Mouse (Mus musculus): Measurements from ENCODE around the gene Wdpcp.
"Not testable (repeated sequence)": the region's sequence is repeated elsewhere in the genome, so short reads cannot be mapped to it uniquely, and the experiment has no call there.

Gene Wdpcp

GRCm38 (mm10) chr11:21571700-21572381 lies at the start of gene Wdpcp, which contains the start of gene Mdh1:
Gene Wdpcp (plus strand): TSS chr11:21572235.
Gene Mdh1 (minus strand): TSS chr11:21572367.
- peak; percentile 98 for DNase-seq (ENCODE audit: low read depth, low spot score)

- no peak for DNase-seq (ENCODE audit: low read depth, low spot score)
These were observed 43.2 kb upstream of the Wdpcp start for GRCm38 (mm10) chr11:21528676-21529394.

GRCm38 (mm10) chr11:21530856-21531255 lies 41.2 kb upstream of the Wdpcp start:
- DNase-seq (ENCODE audit: low read depth, low spot score) = not testable (repeated sequence)

GRCm38 (mm10) chr11:21540072-21540471 lies 32.0 kb upstream of the Wdpcp start:
- no peak for DNase-seq (ENCODE audit: low read depth, low spot score)

DNA sequence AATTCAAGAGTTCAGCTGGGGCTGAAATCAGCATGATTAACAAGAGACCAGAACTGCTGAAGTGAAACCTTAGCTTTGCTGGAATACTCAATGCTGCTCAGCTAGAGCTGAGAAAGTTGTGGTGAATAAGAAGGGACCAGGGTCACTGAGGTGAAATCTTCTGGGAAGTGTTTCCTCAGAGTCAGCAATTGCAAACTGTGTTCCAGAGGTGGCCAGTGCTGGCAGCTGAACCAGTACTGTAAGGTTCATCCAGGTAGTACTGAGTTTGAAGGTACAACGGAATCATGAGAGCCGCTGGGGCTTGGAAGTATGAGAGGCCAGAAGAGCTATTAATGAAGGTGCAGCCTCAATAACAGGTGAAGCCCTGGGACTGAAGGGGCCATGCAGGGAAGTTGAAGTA lies 31.4 kb upstream of the Wdpcp start:
- DNase-seq (ENCODE audit: low read depth, low spot score) = no peak

GRCm38 (mm10) chr11:21542731-21543130 lies 29.3 kb upstream of the Wdpcp start:
- DNase-seq (ENCODE audit: low read depth, low spot score) = no peak

GRCm38 (mm10) chr11:21545021-21545420 lies 27.0 kb upstream of the Wdpcp start:
- DNase-seq (ENCODE audit: low read depth, low spot score) = no peak

DNA sequence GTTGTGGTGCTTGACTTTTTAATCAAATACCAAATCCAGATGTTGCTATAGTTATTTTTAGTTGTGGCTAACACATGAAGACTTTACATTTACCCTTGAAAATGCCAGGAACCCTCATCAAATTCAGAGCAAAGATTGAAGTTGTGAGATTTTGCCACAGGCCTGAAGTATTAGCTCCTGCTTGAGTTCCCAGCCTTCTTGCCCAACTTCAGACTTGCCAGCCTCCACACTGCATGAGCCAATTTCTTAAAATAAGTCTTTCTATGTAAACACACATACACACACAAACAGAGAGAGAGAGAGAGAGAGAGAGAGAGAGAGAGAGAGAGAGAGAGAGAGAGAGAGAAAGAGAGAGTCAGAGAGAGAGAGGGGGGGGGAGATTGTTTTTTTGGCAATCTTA lies 26.1 kb upstream of the Wdpcp start:
- DNase-seq (ENCODE audit: low read depth, low spot score) = no peak

- DNase-seq (ENCODE audit: low read depth, low spot score) = no peak
These were observed 25.4 kb upstream of the Wdpcp start for GRCm38 (mm10) chr11:21546671-21547070.

GRCm38 (mm10) chr11:21547518-21547917 lies 24.5 kb upstream of the Wdpcp start:
- no peak for DNase-seq (ENCODE audit: low read depth, low spot score)

- DNase-seq (ENCODE audit: low read depth, low spot score) = peak; percentile 61
These were observed 23.0 kb upstream of the Wdpcp start for GRCm38 (mm10) chr11:21549052-21549451.

- peak; percentile 53 for DNase-seq (ENCODE audit: low read depth, low spot score)
These were observed 22.3 kb upstream of the Wdpcp start for GRCm38 (mm10) chr11:21549754-21550153.

DNA sequence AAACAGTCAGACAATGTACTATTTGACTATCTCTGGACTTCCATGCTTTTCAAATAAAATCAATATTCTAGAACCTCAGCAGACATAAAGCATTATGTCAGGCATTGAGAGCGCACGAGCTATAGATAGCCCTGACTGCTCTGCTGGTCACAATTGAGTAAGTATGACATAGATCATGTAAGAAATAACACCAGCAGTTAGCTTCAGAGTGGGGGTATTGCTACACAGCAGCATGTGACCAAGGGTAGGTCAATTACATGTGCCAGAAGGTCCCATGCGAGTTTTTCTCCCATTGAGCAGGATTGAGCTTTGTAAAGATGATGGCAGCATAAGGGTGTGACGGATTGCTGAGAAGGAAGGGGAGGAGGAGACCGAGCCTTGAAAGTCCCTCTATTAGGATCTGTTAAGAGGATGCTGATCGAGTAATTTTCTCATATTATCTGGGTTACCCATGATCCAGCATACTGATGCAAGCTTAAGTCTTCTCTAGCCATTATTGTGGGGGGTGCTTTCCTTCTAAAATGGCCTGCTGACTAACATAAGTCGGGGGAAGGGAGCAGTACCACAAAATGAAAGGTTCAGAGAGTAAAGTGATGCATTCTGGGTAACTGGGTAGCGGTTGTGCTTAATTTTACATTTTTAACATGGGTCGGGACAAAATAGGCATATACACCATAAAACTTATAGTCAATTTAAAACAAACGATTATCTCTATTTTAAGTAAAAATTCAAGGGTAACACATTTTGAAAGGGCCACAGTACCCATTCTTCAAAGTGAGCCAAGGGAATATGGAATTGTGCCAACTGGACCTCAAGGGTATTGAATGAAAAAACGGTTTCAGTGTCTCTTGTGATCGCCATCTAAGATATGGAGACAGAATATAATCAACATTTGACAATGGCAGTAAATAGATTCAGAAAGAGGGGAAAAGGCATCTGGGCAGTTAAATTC lies 21.5 kb upstream of the Wdpcp start:
- DNase-seq (ENCODE audit: low read depth, low spot score) = no peak

DNA sequence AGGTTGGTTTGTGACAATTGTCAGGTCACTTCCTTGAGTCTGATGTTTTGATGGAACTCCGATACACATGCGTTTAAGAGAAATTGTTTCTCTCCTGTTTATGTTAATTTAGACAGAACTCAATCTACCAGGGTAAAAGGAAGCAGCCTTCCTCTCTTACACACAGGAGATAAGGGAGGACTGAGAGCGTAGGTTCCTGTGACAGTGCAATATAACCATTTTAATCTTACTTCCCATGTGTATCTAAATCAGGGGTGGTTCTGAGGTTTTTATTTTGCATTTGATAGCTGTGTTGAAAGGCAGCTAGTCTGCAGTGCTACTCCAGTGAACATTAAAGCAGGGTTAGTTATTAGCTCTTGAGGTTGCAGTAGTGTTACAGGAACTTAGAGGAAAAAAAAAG lies 20.0 kb upstream of the Wdpcp start:
- no peak for DNase-seq (ENCODE audit: low read depth, low spot score)

DNA sequence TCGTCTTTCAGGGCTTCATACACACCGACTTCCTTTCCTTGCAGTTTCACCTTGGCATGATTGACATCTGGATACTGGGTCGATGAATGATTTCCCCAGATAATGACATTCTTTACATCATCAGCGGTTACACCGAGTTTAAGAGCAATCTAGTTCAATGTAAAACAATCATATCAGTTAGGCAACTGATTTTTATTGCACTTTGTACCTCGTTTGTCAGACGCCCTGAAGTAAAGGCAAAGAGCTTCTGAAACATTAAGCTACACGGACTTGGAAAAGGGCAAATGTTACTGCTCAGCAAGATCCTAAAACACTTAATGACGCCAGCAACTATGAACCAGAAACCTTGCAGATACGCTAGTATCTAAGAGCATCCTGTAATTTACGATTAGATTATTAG lies 12.3 kb upstream of the Wdpcp start:
- no peak for DNase-seq (ENCODE audit: low read depth, low spot score)

DNA sequence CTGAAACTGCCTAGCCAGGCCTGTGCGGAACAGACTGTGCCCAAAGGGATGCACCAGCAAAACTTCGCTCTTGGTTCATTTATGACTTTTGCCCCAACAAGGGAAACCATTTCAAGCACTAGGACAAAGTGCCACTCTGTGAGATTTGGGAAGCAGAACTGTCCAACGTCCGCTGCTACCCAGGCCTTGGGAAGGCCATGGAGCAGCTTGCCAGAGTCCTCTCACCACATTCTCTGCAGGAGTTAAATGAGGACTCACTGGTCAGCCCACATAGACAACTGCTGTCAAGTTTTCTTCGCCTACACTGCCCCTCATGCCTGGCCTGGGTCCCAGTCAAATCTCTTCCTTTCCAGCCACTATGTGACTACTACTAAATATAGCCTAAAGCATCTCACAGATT lies 10.7 kb upstream of the Wdpcp start:
- no peak for DNase-seq (ENCODE audit: low read depth, low spot score)

GRCm38 (mm10) chr11:21563617-21564325 lies 8.3 kb upstream of the Wdpcp start:
- DNase-seq (ENCODE audit: low read depth, low spot score) = no peak

DNA sequence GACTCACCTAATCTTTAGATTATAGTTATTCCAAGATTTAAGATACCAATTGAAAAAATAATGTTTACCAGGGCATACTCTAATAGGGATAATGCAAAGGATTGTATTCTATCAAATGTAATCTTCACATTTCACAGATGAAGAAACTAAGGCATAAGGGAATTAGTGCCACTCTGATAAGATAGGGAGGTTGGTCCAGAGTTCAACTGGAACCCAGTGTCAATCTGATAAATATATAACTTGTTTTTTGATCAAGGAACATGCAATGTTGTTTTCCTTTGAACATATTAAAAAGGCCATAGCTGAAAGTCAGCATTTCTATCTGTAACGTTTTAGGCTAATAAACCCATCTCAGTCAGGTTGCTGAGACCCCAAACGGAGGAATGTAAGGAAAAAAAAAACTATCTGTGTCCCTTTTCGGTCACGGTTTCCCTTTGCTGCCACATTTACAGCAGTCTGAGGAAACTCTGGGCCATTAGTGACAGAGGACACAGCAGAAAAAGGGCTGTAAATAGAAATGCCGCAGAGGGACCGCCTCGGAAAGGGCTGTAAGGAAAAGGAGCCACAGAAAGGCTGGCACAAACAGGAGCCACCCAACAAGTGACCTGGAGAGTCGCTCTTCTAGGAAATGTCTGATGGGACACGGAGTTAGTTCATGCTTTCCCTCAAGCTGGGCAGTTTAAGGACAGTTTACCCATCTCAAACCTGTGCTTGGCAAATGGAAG lies 7.2 kb upstream of the Wdpcp start:
- no peak for DNase-seq (ENCODE audit: low read depth, low spot score)

GRCm38 (mm10) chr11:21566934-21567333 lies 5.1 kb upstream of the Wdpcp start:
- no peak for DNase-seq (ENCODE audit: low read depth, low spot score)

- no peak for DNase-seq (ENCODE audit: low read depth, low spot score)
These were observed 4.3 kb upstream of the Wdpcp start for GRCm38 (mm10) chr11:21567733-21568132.

DNA sequence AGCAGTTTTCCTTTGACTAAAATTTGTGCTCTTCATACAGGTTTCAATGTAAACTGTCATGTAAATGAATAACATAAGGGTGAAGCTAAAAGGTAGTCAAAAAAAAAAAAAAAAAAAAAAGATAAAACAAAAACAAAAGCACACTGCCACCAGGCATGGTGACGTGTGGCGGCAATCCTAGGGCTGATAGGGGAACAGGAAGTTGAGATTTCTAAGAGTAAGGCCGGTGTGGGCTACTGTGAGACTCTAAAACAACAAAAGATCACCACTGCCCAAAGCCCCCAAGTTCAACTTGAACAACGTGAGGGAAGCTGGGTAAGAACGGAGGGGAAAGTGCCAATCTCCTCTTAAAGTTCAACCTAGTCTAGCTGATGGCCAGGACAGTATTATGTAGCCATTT lies 3.0 kb upstream of the Wdpcp start:
- peak; percentile 70 for DNase-seq (ENCODE audit: low read depth, low spot score)

Data from CD4-positive, CD25-positive, alpha-beta regulatory T cell, adult 2 months (primary cell).